Mouse (Mus musculus): ENCODE measurements around the gene Asrgl1. TPM values are rescaled to one million over a fixed set of nuclear protein-coding genes. Genes with fewer than 3 reads are reported as not detected.
"Not testable (repeated sequence)": the region's sequence is repeated elsewhere in the genome, so short reads cannot be mapped to it uniquely, and the experiment has no call there.

Gene Asrgl1
- total RNA-seq, 2 experiments from 2014 or later, result 111 to 126 TPM

GRCm38 (mm10) chr19:9106096-9106495 lies 29.3 kb downstream of the Asrgl1 start:
- no peak for DNase-seq (ENCODE audit: low spot score in 2 of 2)

GRCm38 (mm10) chr19:9105101-9105685 lies 30.2 kb downstream of the Asrgl1 start:
- no peak for DNase-seq (ENCODE audit: low spot score in 2 of 2)

GRCm38 (mm10) chr19:9103986-9104385 lies 31.4 kb downstream of the Asrgl1 start:
- no peak for DNase-seq (ENCODE audit: low spot score in 2 of 2)

GRCm38 (mm10) chr19:9101062-9101457 lies 34.4 kb downstream of the Asrgl1 start:
- no peak for DNase-seq (ENCODE audit: low spot score in 2 of 2)

- no peak for DNase-seq (ENCODE audit: low spot score in 2 of 2)
Measured at GRCm38 (mm10) chr19:9100297-9101061, 35.0 kb downstream of the Asrgl1 start.

- no peak for DNase-seq (ENCODE audit: low spot score in 2 of 2)
Measured at GRCm38 (mm10) chr19:9099751-9100150, 35.7 kb downstream of the Asrgl1 start.

GRCm38 (mm10) chr19:9097441-9097840 lies 38.0 kb downstream of the Asrgl1 start:
- no peak for DNase-seq (ENCODE audit: low spot score in 2 of 2)

- DNase-seq (ENCODE audit: low spot score in 2 of 2), result no peak
Measured at GRCm38 (mm10) chr19:9095111-9095510, 40.3 kb downstream of the Asrgl1 start.

GRCm38 (mm10) chr19:9090709-9091108 lies 44.7 kb downstream of the Asrgl1 start:
- DNase-seq (ENCODE audit: low spot score in 2 of 2), result no peak

GRCm38 (mm10) chr19:9090191-9090590 lies 45.2 kb downstream of the Asrgl1 start:
- DNase-seq (ENCODE audit: low spot score in 2 of 2), result no peak

- DNase-seq (ENCODE audit: low spot score in 2 of 2), result no peak
Measured at GRCm38 (mm10) chr19:9087821-9088220, 47.6 kb downstream of the Asrgl1 start, which contains the start of gene Scgb1a1. TSS of gene Scgb1a1 (minus strand) at chr19:9087958.

- DNase-seq (ENCODE audit: low spot score in 2 of 2), result not testable (repeated sequence)
Measured at GRCm38 (mm10) chr19:9083892-9084291, 51.5 kb downstream of the Asrgl1 start.

- DNase-seq (ENCODE audit: low spot score in 2 of 2), result no peak
Measured at GRCm38 (mm10) chr19:9083010-9083355, 52.5 kb downstream of the Asrgl1 start.

- DNase-seq (ENCODE audit: low spot score in 2 of 2), result peak; percentile 79 to 85
Measured at GRCm38 (mm10) chr19:9082191-9083009, 53.0 kb downstream of the Asrgl1 start.

- no peak for DNase-seq (ENCODE audit: low spot score in 2 of 2)
Measured at GRCm38 (mm10) chr19:9081311-9082190, 53.9 kb downstream of the Asrgl1 start.

GRCm38 (mm10) chr19:9079916-9080315 lies 55.5 kb downstream of the Asrgl1 start:
- DNase-seq (ENCODE audit: low spot score in 2 of 2), result no peak

GRCm38 (mm10) chr19:9076982-9077660 lies 58.3 kb downstream of the Asrgl1 start:
- DNase-seq (ENCODE audit: low spot score in 2 of 2), result no peak

- DNase-seq (ENCODE audit: low spot score in 2 of 2), result no peak
Measured at GRCm38 (mm10) chr19:9076035-9076434, 59.4 kb downstream of the Asrgl1 start.

GRCm38 (mm10) chr19:9075558-9075957 lies 59.9 kb downstream of the Asrgl1 start:
- DNase-seq (ENCODE audit: low spot score in 2 of 2), result no peak

- no peak for DNase-seq (ENCODE audit: low spot score in 2 of 2)
Measured at GRCm38 (mm10) chr19:9074424-9074823, 61.0 kb downstream of the Asrgl1 start.

Measured in layer of hippocampus, postnatal 10 days (tissue).